Mouse (Mus musculus): Measurements from ENCODE around the gene Aqp1. TPM values are rescaled to one million over a fixed set of nuclear protein-coding genes. Genes with fewer than 3 reads are reported as not detected.

Aqp1 gene
- polyA plus RNA-seq, 1 experiment from 2014 or later, result 2.9 TPM

DNA sequence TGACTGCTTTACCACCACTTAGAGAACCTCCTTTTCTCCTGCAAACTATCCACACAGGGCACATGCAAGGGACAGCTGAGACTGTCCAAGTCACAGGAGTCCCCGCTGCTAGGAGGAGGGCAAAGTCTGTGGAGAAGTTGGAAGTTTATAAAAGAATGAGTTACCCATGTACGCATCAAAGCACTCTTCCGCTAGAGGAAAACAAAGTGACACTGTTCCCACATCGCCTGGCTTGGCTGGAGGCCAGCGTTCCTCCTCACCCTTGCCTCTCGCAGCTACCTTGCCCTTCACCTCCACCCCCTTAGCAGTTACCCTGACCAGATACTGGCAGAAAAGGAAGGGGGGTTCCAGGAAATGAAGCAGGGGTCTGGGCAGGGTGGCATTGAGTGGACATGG is 21.4 kb downstream of the Aqp1 start:
- H3K4me2 ChIP-seq (ENCODE audit: low read length), result no peak overlapping the region
- H3K27me3 ChIP-seq (replicated peaks; ENCODE audit: control insufficient read depth, insufficient read depth, low read length), result no peaks in the 10 kb centered on the region
- no peaks in the 10 kb centered on the region for H3K9me3 ChIP-seq (replicated peaks; ENCODE audit: control insufficient read depth, low read length)
- H3K4me3 ChIP-seq (ENCODE audit: low read depth, low read length), result no peak overlapping the region
- H3K36me3 ChIP-seq (ENCODE audit: control insufficient read depth, insufficient read depth, low read length), result no peaks in the 10 kb centered on the region
- no peak overlapping the region for H3K9ac ChIP-seq (ENCODE audit: low read length)
- 20% methylated on average over 6 of the region's 6 CpGs for WGBS
- ATAC-seq, result no peak
- H3K4me1 ChIP-seq (ENCODE audit: control insufficient read depth, insufficient read depth, low read length), result peaks cover 4% of the 10 kb centered on the region; the same call in 1 of the 2 replicates
- H3K27ac ChIP-seq (ENCODE audit: low read depth, low read length), result no peak overlapping the region; the same call in 1 of the 2 replicates
- DNase-seq (ENCODE audit: low spot score), result no peak

DNA sequence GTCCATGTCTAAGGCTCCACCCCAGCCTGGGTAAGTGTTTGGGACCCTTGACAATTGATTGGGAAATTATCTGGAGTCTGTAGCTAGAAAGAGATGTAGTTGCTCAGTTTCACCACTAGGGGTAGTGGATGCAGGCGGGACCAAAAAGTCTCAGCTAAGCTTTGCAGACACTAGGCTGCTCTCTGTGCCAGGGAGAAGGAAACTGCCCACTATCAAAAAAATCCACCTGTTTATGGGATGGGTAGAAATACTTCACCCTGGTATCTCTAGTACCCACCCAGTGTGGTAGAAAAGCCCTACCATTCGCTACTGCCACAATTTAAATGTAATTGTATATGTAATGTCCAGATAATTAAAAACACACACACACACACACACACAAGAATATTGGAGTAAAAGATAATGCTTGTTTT is 22.5 kb downstream of the Aqp1 start:
- Histone ChIP-seq H3K4me2 (ENCODE audit: low read length) (no peak overlapping the region), H3K27ac (ENCODE audit: low read depth, low read length) (no peak overlapping the region), H3K27me3 (replicated peaks; ENCODE audit: control insufficient read depth, insufficient read depth, low read length) (no peaks in the 10 kb centered on the region), H3K4me1 (ENCODE audit: control insufficient read depth, insufficient read depth, low read length) (peaks cover 4% of the 10 kb centered on the region; the same call in 1 of the 2 replicates), H3K4me3 (ENCODE audit: low read depth, low read length) (no peak overlapping the region), H3K36me3 (ENCODE audit: control insufficient read depth, insufficient read depth, low read length) (no peaks in the 10 kb centered on the region), H3K9me3 (replicated peaks; ENCODE audit: control insufficient read depth, low read length) (no peaks in the 10 kb centered on the region), H3K9ac (ENCODE audit: low read length) (no peak overlapping the region)
- 32% methylated on average over 2 of the region's 2 CpGs for WGBS
- DNase-seq (ENCODE audit: low spot score) (peak; percentile 74), ATAC-seq (no peak)

GRCm38 (mm10) chr6:55362663-55363062 is 26.4 kb downstream of the Aqp1 start:
- no peak for DNase-seq (ENCODE audit: low spot score)
- ATAC-seq, result no peak
- no peak overlapping the region for H3K4me2 ChIP-seq (ENCODE audit: low read length)
- H3K9ac ChIP-seq (ENCODE audit: low read length), result no peak overlapping the region
- peaks cover under 1% of the 10 kb centered on the region; the same call in 1 of the 2 replicates for H3K4me1 ChIP-seq (ENCODE audit: control insufficient read depth, insufficient read depth, low read length)
- H3K36me3 ChIP-seq (ENCODE audit: control insufficient read depth, insufficient read depth, low read length), result no peaks in the 10 kb centered on the region
- 73% methylated on average over 1 of the region's 1 CpGs for WGBS
- no peaks in the 10 kb centered on the region for H3K27me3 ChIP-seq (replicated peaks; ENCODE audit: control insufficient read depth, insufficient read depth, low read length)
- H3K27ac ChIP-seq (ENCODE audit: low read depth, low read length), result no peak overlapping the region
- H3K9me3 ChIP-seq (replicated peaks; ENCODE audit: control insufficient read depth, low read length), result no peaks in the 10 kb centered on the region
- H3K4me3 ChIP-seq (ENCODE audit: low read depth, low read length), result no peak overlapping the region

DNA sequence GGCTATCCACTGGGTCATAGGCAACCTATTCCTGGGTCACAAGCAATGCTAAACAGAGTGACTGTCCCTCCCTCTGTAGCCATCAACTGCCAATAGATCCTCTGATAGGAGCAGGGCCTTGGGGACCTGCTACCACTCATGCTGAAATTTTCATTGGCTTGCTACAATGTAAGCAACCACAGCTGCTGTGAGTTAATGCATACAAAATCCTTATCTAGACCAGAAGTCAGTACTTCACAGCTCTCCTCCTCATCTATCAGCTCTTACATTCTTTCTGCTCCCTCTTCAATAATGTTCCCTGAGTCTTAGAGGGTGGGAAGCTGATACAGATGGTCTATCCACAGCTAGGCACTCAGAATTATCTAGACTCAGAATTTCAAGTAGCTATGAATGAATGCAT is 30.9 kb downstream of the Aqp1 start:
- H3K4me1 ChIP-seq (ENCODE audit: control insufficient read depth, insufficient read depth, low read length), result no peaks in the 10 kb centered on the region
- no peaks in the 10 kb centered on the region for H3K9me3 ChIP-seq (replicated peaks; ENCODE audit: control insufficient read depth, low read length)
- no peak overlapping the region for H3K4me3 ChIP-seq (ENCODE audit: low read depth, low read length)
- H3K27me3 ChIP-seq (replicated peaks; ENCODE audit: control insufficient read depth, insufficient read depth, low read length), result no peaks in the 10 kb centered on the region
- no peak overlapping the region for H3K27ac ChIP-seq (ENCODE audit: low read depth, low read length)
- no peaks in the 10 kb centered on the region for H3K36me3 ChIP-seq (ENCODE audit: control insufficient read depth, insufficient read depth, low read length)
- H3K9ac ChIP-seq (ENCODE audit: low read length), result no peak overlapping the region
- ATAC-seq, result no peak
- no peak for DNase-seq (ENCODE audit: low spot score)
- H3K4me2 ChIP-seq (ENCODE audit: low read length), result no peak overlapping the region

DNA sequence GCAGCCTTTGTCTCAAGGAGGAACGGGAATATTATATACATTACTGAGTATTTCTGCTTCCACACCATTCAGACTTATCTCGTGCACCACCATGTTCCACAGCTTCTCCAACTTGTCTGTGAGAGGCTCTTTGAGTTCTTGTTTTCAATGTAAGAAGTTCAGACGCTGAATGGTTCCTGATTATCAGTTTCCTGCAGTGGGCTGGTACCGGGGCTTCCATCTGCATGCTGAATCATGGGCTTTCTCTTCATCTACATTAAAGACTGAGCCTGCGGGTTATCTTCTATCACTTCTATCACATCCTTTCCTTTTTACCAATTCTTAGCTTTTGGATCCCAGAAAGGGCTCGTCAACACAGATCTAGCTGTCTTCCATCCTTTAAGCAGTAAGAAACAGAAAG is 34.6 kb downstream of the Aqp1 start:
- no peaks in the 10 kb centered on the region for H3K4me1 ChIP-seq (ENCODE audit: control insufficient read depth, insufficient read depth, low read length)

GRCm38 (mm10) chr6:55376076-55376475 is 39.8 kb downstream of the Aqp1 start, which contains the start of gene Ghrhr:
Gene Ghrhr (plus strand): TSS chr6:55376295.
- Histone ChIP-seq H3K27me3 (replicated peaks; ENCODE audit: control insufficient read depth, insufficient read depth, low read length) (no peaks in the 10 kb centered on the region), H3K36me3 (ENCODE audit: control insufficient read depth, insufficient read depth, low read length) (no peaks in the 10 kb centered on the region), H3K4me3 (ENCODE audit: low read depth, low read length) (no peak within 1 kb of the TSS), H3K4me1 (ENCODE audit: control insufficient read depth, insufficient read depth, low read length) (no peaks in the 10 kb centered on the region), H3K4me2 (ENCODE audit: low read length) (no peak within 1 kb of the TSS), H3K9ac (ENCODE audit: low read length) (no peak within 1 kb of the TSS), H3K9me3 (replicated peaks; ENCODE audit: control insufficient read depth, low read length) (no peaks in the 10 kb centered on the region), H3K27ac (ENCODE audit: low read depth, low read length) (no peak within 1 kb of the TSS)
- WGBS, result 75% methylated on average over 6 of the region's 6 CpGs
- no peak for ATAC-seq
- no peak for DNase-seq (ENCODE audit: low spot score)

More for the DNA sequence above, 34.6 kb downstream of the Aqp1 start:
- DNase-seq (ENCODE audit: low spot score), result no peak
- Histone ChIP-seq H3K27me3 (replicated peaks; ENCODE audit: control insufficient read depth, insufficient read depth, low read length) (no peaks in the 10 kb centered on the region), H3K27ac (ENCODE audit: low read depth, low read length) (no peak overlapping the region), H3K36me3 (ENCODE audit: control insufficient read depth, insufficient read depth, low read length) (no peaks in the 10 kb centered on the region), H3K4me3 (ENCODE audit: low read depth, low read length) (no peak overlapping the region), H3K9me3 (replicated peaks; ENCODE audit: control insufficient read depth, low read length) (no peaks in the 10 kb centered on the region), H3K9ac (ENCODE audit: low read length) (no peak overlapping the region), H3K4me2 (ENCODE audit: low read length) (no peak overlapping the region)
- no peak for ATAC-seq
- WGBS, result 89% methylated on average over 6 of the region's 6 CpGs

- Histone ChIP-seq H3K4me3 (ENCODE audit: low read depth, low read length) (no peak overlapping the region), H3K36me3 (ENCODE audit: control insufficient read depth, insufficient read depth, low read length) (no peaks in the 10 kb centered on the region), H3K27ac (ENCODE audit: low read depth, low read length) (no peak overlapping the region), H3K9me3 (replicated peaks; ENCODE audit: control insufficient read depth, low read length) (no peaks in the 10 kb centered on the region), H3K4me1 (ENCODE audit: control insufficient read depth, insufficient read depth, low read length) (no peaks in the 10 kb centered on the region), H3K9ac (ENCODE audit: low read length) (no peak overlapping the region), H3K27me3 (replicated peaks; ENCODE audit: control insufficient read depth, insufficient read depth, low read length) (no peaks in the 10 kb centered on the region), H3K4me2 (ENCODE audit: low read length) (no peak overlapping the region)
- ATAC-seq (no peak), DNase-seq (ENCODE audit: low spot score) (no peak)
- WGBS, result 77% methylated on average over 5 of the region's 5 CpGs
Measured at GRCm38 (mm10) chr6:55376511-55376910, 40.3 kb downstream of the Aqp1 start.

DNA sequence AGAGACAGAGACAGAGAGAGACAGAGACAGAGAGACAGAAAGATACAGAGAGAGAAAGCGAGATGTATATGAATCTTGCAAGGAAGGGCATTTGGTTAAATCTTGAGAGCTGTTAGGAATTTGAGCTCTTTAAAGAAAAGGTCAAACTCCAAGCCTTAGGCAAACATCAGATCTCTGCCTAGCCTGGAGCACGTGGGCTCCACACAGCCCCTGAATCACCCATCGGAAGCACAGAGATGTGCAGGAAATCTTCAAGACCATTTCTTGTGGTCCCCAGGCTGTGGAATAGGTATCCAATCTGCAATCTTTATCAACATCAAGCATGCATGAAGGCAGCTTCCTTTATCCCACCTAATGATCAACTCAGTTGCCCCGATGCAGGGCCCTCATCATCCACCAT is 41.2 kb downstream of the Aqp1 start:
- Histone ChIP-seq H3K4me2 (ENCODE audit: low read length) (no peak overlapping the region), H3K27me3 (replicated peaks; ENCODE audit: control insufficient read depth, insufficient read depth, low read length) (no peaks in the 10 kb centered on the region), H3K36me3 (ENCODE audit: control insufficient read depth, insufficient read depth, low read length) (no peaks in the 10 kb centered on the region), H3K9ac (ENCODE audit: low read length) (no peak overlapping the region), H3K9me3 (replicated peaks; ENCODE audit: control insufficient read depth, low read length) (no peaks in the 10 kb centered on the region), H3K4me3 (ENCODE audit: low read depth, low read length) (no peak overlapping the region), H3K4me1 (ENCODE audit: control insufficient read depth, insufficient read depth, low read length) (no peaks in the 10 kb centered on the region), H3K27ac (ENCODE audit: low read depth, low read length) (no peak overlapping the region)
- DNase-seq (ENCODE audit: low spot score) (no peak), ATAC-seq (no peak)
- 88% methylated on average over 4 of the region's 4 CpGs for WGBS

GRCm38 (mm10) chr6:55379641-55380335 is 43.6 kb downstream of the Aqp1 start:
- DNase-seq (ENCODE audit: low spot score) (peak; percentile 81), ATAC-seq (peak; percentile 65)
- H3K9ac ChIP-seq (ENCODE audit: low read length), result no peak overlapping the region
- no peaks in the 10 kb centered on the region for H3K27me3 ChIP-seq (replicated peaks; ENCODE audit: control insufficient read depth, insufficient read depth, low read length)
- WGBS, result 44% methylated on average over 3 of the region's 3 CpGs
- no peak overlapping the region for H3K27ac ChIP-seq (ENCODE audit: low read depth, low read length)
- no peaks in the 10 kb centered on the region for H3K36me3 ChIP-seq (ENCODE audit: control insufficient read depth, insufficient read depth, low read length)
- H3K4me1 ChIP-seq (ENCODE audit: control insufficient read depth, insufficient read depth, low read length), result no peaks in the 10 kb centered on the region
- no peaks in the 10 kb centered on the region for H3K9me3 ChIP-seq (replicated peaks; ENCODE audit: control insufficient read depth, low read length)
- no peak overlapping the region for H3K4me2 ChIP-seq (ENCODE audit: low read length)
- H3K4me3 ChIP-seq (ENCODE audit: low read depth, low read length), result no peak overlapping the region
